Mouse (Mus musculus): ENCODE results near the gene Sh2d7. TPM values are rescaled to one million over a fixed set of nuclear protein-coding genes. Genes with fewer than 3 reads are reported as not detected.

Gene Sh2d7
- not detected for polyA plus RNA-seq (2017; shearing (Covaris generic))

DNA sequence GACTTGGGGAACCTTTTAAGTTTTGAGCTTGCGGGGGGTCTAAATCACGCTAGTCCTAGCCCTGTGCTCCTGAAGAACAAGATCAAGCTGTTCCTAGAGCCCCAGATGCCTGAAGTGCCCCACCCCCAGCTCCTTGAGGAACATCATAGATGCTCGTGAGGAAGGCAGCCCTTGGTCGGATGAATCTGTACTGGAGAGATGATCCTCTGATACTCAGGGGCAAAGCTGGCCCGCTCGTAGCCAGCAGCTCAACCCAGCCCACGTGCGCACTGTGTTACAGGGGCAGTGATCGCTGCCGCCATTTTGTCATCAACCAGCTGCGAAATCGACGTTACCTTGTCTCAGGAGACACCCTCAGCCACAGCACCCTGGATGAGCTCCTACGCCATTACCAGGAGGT lies at the start of gene Sh2d7:
Gene Sh2d7 (plus strand): TSS at position 301 of the 400 bp plus-strand sequence.

DNA sequence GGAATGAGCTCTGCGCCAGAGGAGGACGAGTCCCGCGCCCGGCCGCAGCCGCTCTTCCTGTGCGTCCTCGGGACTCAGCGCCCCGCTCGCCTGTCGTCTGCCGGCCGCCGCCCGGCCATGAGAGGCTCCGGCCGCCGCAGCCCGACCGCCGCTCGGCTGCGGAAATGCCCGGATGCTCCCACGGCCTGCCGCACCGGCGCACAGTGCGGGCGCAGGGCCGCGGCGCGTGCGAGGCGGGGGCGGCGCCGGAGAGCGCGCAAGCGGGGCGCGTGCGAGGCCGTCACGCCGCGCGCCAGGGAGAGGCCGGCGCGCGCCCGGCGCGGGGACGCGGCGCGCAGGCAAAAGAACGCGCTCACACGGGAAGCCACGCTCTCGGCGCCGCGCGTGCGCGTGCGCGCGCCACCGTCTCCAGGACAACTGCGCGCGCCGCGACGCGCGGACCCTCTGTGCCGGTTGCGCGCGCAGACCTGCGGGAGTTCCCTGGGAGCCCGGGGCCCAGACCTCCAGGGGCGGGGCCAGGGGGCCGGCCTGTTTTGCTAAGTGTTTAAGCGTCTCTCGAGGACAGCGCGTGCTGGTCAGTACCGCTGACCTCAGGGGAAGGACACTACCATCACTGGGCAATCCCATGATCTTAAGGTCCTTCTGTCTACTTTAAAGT lies 37.2 kb upstream of the Sh2d7 start, which contains the start of gene Dmxl2:
Gene Dmxl2 (minus strand): TSS at position 174 of the 658 bp plus-strand sequence.

GRCm38 (mm10) chr9:54559771-54560471 lies 21.1 kb downstream of the Sh2d7 start, which contains the start of gene Cib2:
Cib2 (minus strand) TSS chr9:54560218.

DNA sequence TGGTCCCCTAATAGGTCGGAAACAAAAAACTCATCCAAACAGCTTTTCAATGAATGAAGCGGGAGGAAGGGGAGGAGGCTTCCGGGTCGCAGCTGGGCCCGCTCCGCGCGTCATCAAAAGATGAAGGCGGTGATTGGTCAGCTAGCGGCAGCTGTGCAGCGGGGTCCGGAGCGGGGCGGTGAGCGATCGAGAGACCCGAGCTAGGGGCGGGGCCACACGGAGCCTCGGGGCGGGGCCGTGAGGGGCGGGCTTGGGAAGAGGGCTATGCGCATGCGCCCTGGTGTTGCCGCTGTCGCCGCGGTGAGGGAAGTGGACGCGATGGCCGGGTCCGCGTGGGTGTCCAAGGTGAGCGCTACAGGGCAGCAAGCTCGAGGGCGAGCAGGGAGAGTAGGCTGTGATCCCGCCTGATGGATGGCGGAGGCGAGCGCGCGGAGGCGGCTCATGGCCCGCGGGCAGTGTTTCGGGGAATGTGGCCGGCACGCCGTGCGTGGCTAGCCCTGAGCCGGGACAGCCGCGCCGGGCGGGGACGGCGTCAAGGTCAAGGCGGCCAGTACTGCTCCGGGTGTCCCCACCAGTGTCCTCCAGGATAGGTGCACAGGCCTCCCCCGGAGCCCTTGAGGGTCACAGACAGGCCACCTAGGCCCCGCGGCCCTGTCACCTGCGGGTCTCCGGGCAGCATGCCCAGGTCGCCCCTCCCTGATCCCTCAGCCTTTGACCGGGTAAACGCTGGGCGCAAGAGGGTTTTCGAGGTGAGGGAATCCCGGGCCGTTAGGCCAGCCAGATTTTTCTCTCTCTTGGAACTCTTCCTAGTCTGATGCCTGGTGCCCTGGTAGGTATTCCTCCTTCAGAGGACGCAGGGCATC lies 47.6 kb downstream of the Sh2d7 start, which contains the start of gene Idh3a:
Gene Idh3a (plus strand): TSS at position 136 of the 863 bp plus-strand sequence.

Other genes starting within 250 kb of the Sh2d7 start
- 0.40 TPM for gene Dmxl2, start 37.4 kb upstream of the Sh2d7 start, polyA plus RNA-seq (2017; shearing (Covaris generic))
- not detected for gene Cib2, start 21.2 kb downstream of the Sh2d7 start, polyA plus RNA-seq (2017; shearing (Covaris generic))
- 74.3 TPM for gene Idh3a, start 47.4 kb downstream of the Sh2d7 start, polyA plus RNA-seq (2017; shearing (Covaris generic))
- 5.8 TPM for gene Acsbg1, start 122.9 kb downstream of the Sh2d7 start, polyA plus RNA-seq (2017; shearing (Covaris generic))
- gene Dnaja4, start 159.9 kb downstream of the Sh2d7 start, polyA plus RNA-seq (2017; shearing (Covaris generic)) = 32.0 TPM
- gene Wdr61, start 195.5 kb downstream of the Sh2d7 start, polyA plus RNA-seq (2017; shearing (Covaris generic)) = 56.8 TPM
- not detected for gene Crabp1, start 225.8 kb downstream of the Sh2d7 start, polyA plus RNA-seq (2017; shearing (Covaris generic))